ENCODE assay signal across 14 mouse cellular contexts in genomic region chr5:111944972-111945285, GRCm38 (mm10).
DNase-seq lines count a peak whose midpoint lies in the region; ATAC-seq and TF ChIP-seq lines count a peak whose summit lies in the region.
"Had no signal": no experiment of that assay in that cellular context is flagged by ENCODE, and none has a peak within 500 bp of the region (broad histone marks: within the 10 kb centered on the region; RNA-seq: fewer than 3 reads in every experiment).

No protein-coding gene starts in this region.

- H3K9ac ChIP-seq in forebrain, embryonic 11.5 days (ENCODE audit: low read length): peak overlapping the region; percentile 41
- peak overlapping the region; percentile 48 for H3K9ac ChIP-seq in hindbrain, embryonic 14.5 days
- H3K9ac ChIP-seq in midbrain, embryonic 15.5 days: no peak overlapping the region; the same call in 1 of the 2 replicates
- H3K9ac ChIP-seq: limb, embryonic 12.5 days; liver, postnatal 0 days had no signal

- peaks cover 29% of the 10 kb centered on the region for H3K27me3 ChIP-seq in embryonic facial prominence, embryonic 10.5 days (replicated peaks; ENCODE audit: low read depth, poor library complexity, severe bottlenecking)
- no peaks in the 10 kb centered on the region for H3K27me3 ChIP-seq in forebrain, embryonic 11.5 days (ENCODE audit: control insufficient read depth, insufficient read depth, low read length)
- H3K27me3 ChIP-seq in hindbrain, embryonic 14.5 days (ENCODE audit: control insufficient read depth, insufficient read depth, low read length): no peaks in the 10 kb centered on the region
- H3K27me3 ChIP-seq in midbrain, embryonic 15.5 days (replicated peaks): no peaks in the 10 kb centered on the region

- no peak overlapping the region for H3K4me2 ChIP-seq in forebrain, embryonic 11.5 days (ENCODE audit: low read depth, low read length, severe bottlenecking)
- H3K4me2 ChIP-seq in hindbrain, embryonic 14.5 days (replicated peaks): peak overlapping the region; percentile 43; the same call in 1 of the 2 replicates
- peak overlapping the region; percentile 51; the same call in 1 of the 2 replicates for H3K4me2 ChIP-seq in midbrain, embryonic 15.5 days

- WGBS in embryonic facial prominence, embryonic 10.5 days: 58% methylated on average over 3 of the region's 3 CpGs
- WGBS in forebrain, embryonic 11.5 days: 55% methylated on average over 3 of the region's 3 CpGs
- 35% methylated on average over 3 of the region's 3 CpGs for WGBS in hindbrain, embryonic 14.5 days
- WGBS in midbrain, embryonic 15.5 days: 39% methylated on average over 3 of the region's 3 CpGs

- no peak for DNase-seq in embryonic facial prominence, embryonic 10.5 days (ENCODE audit: low spot score)
- no peak for DNase-seq in forebrain, embryonic 11.5 days (ENCODE audit: low spot score)
- DNase-seq in hindbrain, embryonic 14.5 days (ENCODE audit: low spot score): no peak
- DNase-seq in left cerebral cortex, adult 2 months (ENCODE audit: extremely low spot score in 1 of 2, low spot score in 2 of 2): no peak
- no peak for DNase-seq in heart, adult 8-10 months (ENCODE audit: low spot score)
- DNase-seq in ovary, postnatal 36 days (ENCODE audit: low spot score): no peak
- no peak for DNase-seq in kidney, adult 8-10 months
- DNase-seq: cerebellum, adult 18-20 months; kidney, postnatal 10 days; layer of hippocampus, postnatal 36 days; liver, postnatal 0 days had no signal

- no peak for TF ChIP-seq CTCF in left cerebral cortex, adult 2 months (IDR thresholded peaks at IDR 0.05)

- no peaks in the 10 kb centered on the region for H3K36me3 ChIP-seq in embryonic facial prominence, embryonic 10.5 days (replicated peaks)
- H3K36me3 ChIP-seq in forebrain, embryonic 11.5 days (ENCODE audit: control insufficient read depth, insufficient read depth, low read length): no peaks in the 10 kb centered on the region
- H3K36me3 ChIP-seq in hindbrain, embryonic 14.5 days (replicated peaks; ENCODE audit: control insufficient read depth, insufficient read depth): no peaks in the 10 kb centered on the region
- H3K36me3 ChIP-seq in midbrain, embryonic 15.5 days (replicated peaks): no peaks in the 10 kb centered on the region
- H3K36me3 ChIP-seq: limb, embryonic 12.5 days had no signal

- no peaks in the 10 kb centered on the region for H3K9me3 ChIP-seq in embryonic facial prominence, embryonic 10.5 days
- H3K9me3 ChIP-seq in forebrain, embryonic 11.5 days (ENCODE audit: control insufficient read depth, low read length): no peaks in the 10 kb centered on the region
- H3K9me3 ChIP-seq in hindbrain, embryonic 14.5 days (ENCODE audit: control insufficient read depth, low read length): no peaks in the 10 kb centered on the region
- H3K9me3 ChIP-seq in midbrain, embryonic 15.5 days: no peaks in the 10 kb centered on the region
- H3K9me3 ChIP-seq: limb, embryonic 12.5 days had no signal

- peaks cover 19% of the 10 kb centered on the region for H3K4me1 ChIP-seq in embryonic facial prominence, embryonic 10.5 days
- peaks cover 16% of the 10 kb centered on the region; the same call in 1 of the 2 replicates for H3K4me1 ChIP-seq in forebrain, embryonic 11.5 days (replicated peaks; ENCODE audit: control insufficient read depth, insufficient read depth, low read length)
- peaks cover 33% of the 10 kb centered on the region for H3K4me1 ChIP-seq in hindbrain, embryonic 14.5 days (replicated peaks; ENCODE audit: control insufficient read depth, insufficient read depth, low read length)
- peaks cover 40% of the 10 kb centered on the region for H3K4me1 ChIP-seq in midbrain, embryonic 15.5 days

- intact Hi-C loops in left cerebral cortex, adult 2 months (cut with DNase I): no loop called here

- 0 out of 2 replicates have a peak overlapping the region, but pooled peaks have one; percentile 21 for H3K4me3 ChIP-seq in embryonic facial prominence, embryonic 10.5 days
- H3K4me3 ChIP-seq in forebrain, embryonic 11.5 days (ENCODE audit: low read depth, low read length): no peak overlapping the region
- H3K4me3 ChIP-seq in hindbrain, embryonic 14.5 days (replicated peaks; ENCODE audit: low read length): no peak overlapping the region
- no peak overlapping the region for H3K4me3 ChIP-seq in midbrain, embryonic 15.5 days
- no peak overlapping the region for H3K4me3 ChIP-seq in left cerebral cortex, adult 2 months
- H3K4me3 ChIP-seq: limb, embryonic 12.5 days had no signal

- no peak for ATAC-seq in forebrain, embryonic 11.5 days (replicated peaks; ENCODE audit: low FRiP score)
- ATAC-seq in hindbrain, embryonic 14.5 days (ENCODE audit: low FRiP score): peak; percentile 44; the same call in 1 of the 2 replicates
- ATAC-seq in midbrain, embryonic 15.5 days (replicated peaks): no peak
- ATAC-seq: CD4-positive, CD25-positive, alpha-beta regulatory T cell, adult 4 months; liver, postnatal 0 days had no signal

- peak overlapping the region; percentile 52 for H3K27ac ChIP-seq in embryonic facial prominence, embryonic 10.5 days (replicated peaks)
- H3K27ac ChIP-seq in forebrain, embryonic 11.5 days (ENCODE audit: low read depth, low read length): peak overlapping the region; percentile 75
- H3K27ac ChIP-seq in hindbrain, embryonic 14.5 days: peak overlapping the region; percentile 93
- H3K27ac ChIP-seq in midbrain, embryonic 15.5 days: peak overlapping the region; percentile 88
- no peak overlapping the region for H3K27ac ChIP-seq in left cerebral cortex, adult 2 months
- H3K27ac ChIP-seq: limb, embryonic 12.5 days had no signal
